Mouse (Mus musculus): ENCODE measurements around the gene Pax7. TPM values are rescaled to one million over a fixed set of nuclear protein-coding genes. Genes with fewer than 3 reads are reported as not detected.
A peak's percentile ranks its signal among the peaks of the same experiment; 100 is the strongest.

Pax7 gene
- polyA plus RNA-seq, 1 experiment: 0.06 TPM

- Histone ChIP-seq H3K4me3 (ENCODE audit: insufficient read depth, low read depth, low read length) (no peak overlapping the region), H3K27me3 (replicated peaks; ENCODE audit: control insufficient read depth, insufficient read depth, low read length) (no peaks in the 10 kb centered on the region), H3K4me1 (ENCODE audit: control insufficient read depth, insufficient read depth, low read length) (no peaks in the 10 kb centered on the region), H3K36me3 (ENCODE audit: control insufficient read depth, insufficient read depth, low read length) (no peaks in the 10 kb centered on the region), H3K27ac (ENCODE audit: insufficient read depth, low read depth, low read length) (no peak overlapping the region)
- WGBS: 47% methylated on average over 12 of the region's 12 CpGs
- peak; percentile 4 for DNase-seq
- TF ChIP-seq POLR2A (IDR thresholded peaks at IDR 0.05; ENCODE audit: low read depth, low read length): no peak
- TF ChIP-seq CTCF (conservative IDR thresholded peaks at IDR 0.05; ENCODE audit: insufficient read depth, insufficient read length, low read depth, low read length): no peak
Observed at GRCm38 (mm10) chr4:139747190-139747936, 86.0 kb downstream of the Pax7 start.

DNA sequence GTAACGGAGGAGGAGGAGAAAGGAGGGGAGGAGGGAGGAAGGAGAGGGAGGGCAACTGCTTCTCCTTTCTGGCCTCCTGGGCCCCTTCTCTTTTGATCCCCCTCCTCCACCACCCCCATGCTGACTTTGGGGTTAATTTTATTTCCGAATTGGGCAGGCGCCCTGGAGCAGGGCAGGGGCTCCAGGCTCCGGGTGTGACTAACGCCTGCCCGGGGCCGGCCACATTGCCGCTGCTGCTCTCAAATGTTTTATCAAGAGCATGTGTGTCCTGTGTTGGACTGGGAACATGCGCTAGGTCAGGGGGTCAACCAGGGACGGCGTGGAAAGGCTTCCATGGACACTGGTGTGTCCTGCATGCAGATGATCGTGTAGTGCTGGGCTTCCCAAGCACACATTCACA lies 87.2 kb downstream of the Pax7 start:
- no peaks in the 10 kb centered on the region for H3K27me3 ChIP-seq (replicated peaks; ENCODE audit: control insufficient read depth, insufficient read depth, low read length)
- H3K4me3 ChIP-seq (ENCODE audit: insufficient read depth, low read depth, low read length): no peak overlapping the region
- H3K36me3 ChIP-seq (ENCODE audit: control insufficient read depth, insufficient read depth, low read length): no peaks in the 10 kb centered on the region
- DNase-seq: no peak
- TF ChIP-seq POLR2A (IDR thresholded peaks at IDR 0.05; ENCODE audit: low read depth, low read length) (no peak), CTCF (conservative IDR thresholded peaks at IDR 0.05; ENCODE audit: insufficient read depth, insufficient read length, low read depth, low read length) (no peak)
- no peaks in the 10 kb centered on the region for H3K4me1 ChIP-seq (ENCODE audit: control insufficient read depth, insufficient read depth, low read length)
- 51% methylated on average over 12 of the region's 12 CpGs for WGBS
- H3K27ac ChIP-seq (ENCODE audit: insufficient read depth, low read depth, low read length): no peak overlapping the region

GRCm38 (mm10) chr4:139744765-139745395 lies 88.4 kb downstream of the Pax7 start:
- Histone ChIP-seq H3K4me3 (ENCODE audit: insufficient read depth, low read depth, low read length) (no peak overlapping the region), H3K36me3 (ENCODE audit: control insufficient read depth, insufficient read depth, low read length) (no peaks in the 10 kb centered on the region), H3K27ac (ENCODE audit: insufficient read depth, low read depth, low read length) (no peak overlapping the region), H3K4me1 (ENCODE audit: control insufficient read depth, insufficient read depth, low read length) (no peaks in the 10 kb centered on the region), H3K27me3 (replicated peaks; ENCODE audit: control insufficient read depth, insufficient read depth, low read length) (no peaks in the 10 kb centered on the region)
- WGBS: 48% methylated on average over 12 of the region's 12 CpGs
- no peak for DNase-seq
- TF ChIP-seq CTCF (conservative IDR thresholded peaks at IDR 0.05; ENCODE audit: insufficient read depth, insufficient read length, low read depth, low read length): no peak
- TF ChIP-seq POLR2A (IDR thresholded peaks at IDR 0.05; ENCODE audit: low read depth, low read length): no peak

DNA sequence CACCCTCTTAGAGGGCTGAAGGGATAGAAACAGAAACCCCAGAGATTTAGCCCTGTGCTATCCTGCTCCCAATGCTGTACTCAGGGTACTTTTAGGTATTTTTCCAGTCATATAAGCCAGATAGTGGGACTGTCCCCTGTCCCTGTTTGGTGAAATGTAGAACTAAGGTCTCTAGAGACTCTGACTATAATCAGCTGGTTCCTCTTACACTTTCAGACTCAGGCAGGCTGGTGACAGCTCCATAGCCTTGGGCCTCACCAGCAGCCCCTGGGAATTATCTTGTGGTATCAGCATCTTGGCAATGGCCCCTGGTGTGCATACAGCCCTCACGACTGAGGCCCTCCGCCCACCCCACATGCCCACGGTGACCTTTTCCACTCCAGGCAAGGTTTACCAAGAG lies 89.7 kb downstream of the Pax7 start:
- Histone ChIP-seq H3K27me3 (replicated peaks; ENCODE audit: control insufficient read depth, insufficient read depth, low read length) (no peaks in the 10 kb centered on the region), H3K4me3 (ENCODE audit: insufficient read depth, low read depth, low read length) (no peak overlapping the region), H3K4me1 (ENCODE audit: control insufficient read depth, insufficient read depth, low read length) (no peaks in the 10 kb centered on the region), H3K27ac (ENCODE audit: insufficient read depth, low read depth, low read length) (no peak overlapping the region), H3K36me3 (ENCODE audit: control insufficient read depth, insufficient read depth, low read length) (no peaks in the 10 kb centered on the region)
- DNase-seq: no peak
- WGBS: 75% methylated on average over 3 of the region's 3 CpGs
- TF ChIP-seq CTCF (conservative IDR thresholded peaks at IDR 0.05; ENCODE audit: insufficient read depth, insufficient read length, low read depth, low read length): no peak
- TF ChIP-seq POLR2A (IDR thresholded peaks at IDR 0.05; ENCODE audit: low read depth, low read length): no peak

DNA sequence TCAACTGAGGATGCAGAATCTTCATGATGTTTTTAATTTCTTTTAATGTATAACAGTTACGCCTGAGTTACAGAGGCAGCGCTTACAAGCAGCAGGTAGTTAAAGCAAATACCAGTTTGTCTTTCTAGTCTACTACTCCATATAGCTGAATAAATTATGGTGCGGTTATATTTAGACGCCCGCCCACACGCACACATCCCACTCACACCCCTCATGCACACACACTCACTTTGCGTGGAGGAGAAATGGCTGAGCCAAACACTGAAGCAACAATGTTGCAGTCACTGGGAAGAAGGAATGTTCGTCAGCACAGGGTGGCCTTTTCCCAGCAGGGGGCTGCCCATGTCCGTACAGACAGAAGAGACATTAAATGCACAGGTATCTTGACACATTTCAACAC lies 96.3 kb downstream of the Pax7 start:
- Histone ChIP-seq H3K27ac (ENCODE audit: insufficient read depth, low read depth, low read length) (no peak overlapping the region), H3K4me1 (ENCODE audit: control insufficient read depth, insufficient read depth, low read length) (no peaks in the 10 kb centered on the region), H3K36me3 (ENCODE audit: control insufficient read depth, insufficient read depth, low read length) (no peaks in the 10 kb centered on the region), H3K4me3 (ENCODE audit: insufficient read depth, low read depth, low read length) (no peak overlapping the region), H3K27me3 (replicated peaks; ENCODE audit: control insufficient read depth, insufficient read depth, low read length) (no peaks in the 10 kb centered on the region)
- DNase-seq: no peak
- TF ChIP-seq CTCF (conservative IDR thresholded peaks at IDR 0.05; ENCODE audit: insufficient read depth, insufficient read length, low read depth, low read length): no peak
- TF ChIP-seq POLR2A (IDR thresholded peaks at IDR 0.05; ENCODE audit: low read depth, low read length): no peak
- WGBS: 70% methylated on average over 9 of the region's 9 CpGs

GRCm38 (mm10) chr4:139727101-139727500 lies 106.2 kb downstream of the Pax7 start:
- TF ChIP-seq CTCF (conservative IDR thresholded peaks at IDR 0.05; ENCODE audit: insufficient read depth, insufficient read length, low read depth, low read length) (no peak), POLR2A (IDR thresholded peaks at IDR 0.05; ENCODE audit: low read depth, low read length) (no peak)
- no peaks in the 10 kb centered on the region for H3K27me3 ChIP-seq (replicated peaks; ENCODE audit: control insufficient read depth, insufficient read depth, low read length)
- no peak overlapping the region for H3K4me3 ChIP-seq (ENCODE audit: insufficient read depth, low read depth, low read length)
- WGBS: 49% methylated on average over 2 of the region's 2 CpGs
- H3K27ac ChIP-seq (ENCODE audit: insufficient read depth, low read depth, low read length): no peak overlapping the region
- no peaks in the 10 kb centered on the region for H3K36me3 ChIP-seq (ENCODE audit: control insufficient read depth, insufficient read depth, low read length)
- no peaks in the 10 kb centered on the region for H3K4me1 ChIP-seq (ENCODE audit: control insufficient read depth, insufficient read depth, low read length)
- no peak for DNase-seq

- no peaks in the 10 kb centered on the region for H3K36me3 ChIP-seq (ENCODE audit: control insufficient read depth, insufficient read depth, low read length)
- no peaks in the 10 kb centered on the region for H3K27me3 ChIP-seq (replicated peaks; ENCODE audit: control insufficient read depth, insufficient read depth, low read length)
- WGBS: 79% methylated on average over 15 of the region's 15 CpGs
- no peak overlapping the region for H3K4me3 ChIP-seq (ENCODE audit: insufficient read depth, low read depth, low read length)
- H3K27ac ChIP-seq (ENCODE audit: insufficient read depth, low read depth, low read length): no peak overlapping the region
- no peak for TF ChIP-seq CTCF (conservative IDR thresholded peaks at IDR 0.05; ENCODE audit: insufficient read depth, insufficient read length, low read depth, low read length)
- no peak for TF ChIP-seq POLR2A (IDR thresholded peaks at IDR 0.05; ENCODE audit: low read depth, low read length)
- DNase-seq: no peak
- H3K4me1 ChIP-seq (ENCODE audit: control insufficient read depth, insufficient read depth, low read length): no peaks in the 10 kb centered on the region
Observed at GRCm38 (mm10) chr4:139725421-139725820, 107.9 kb downstream of the Pax7 start.

All from kidney, adult 2 months (tissue).